Comparison of ENCODE assay signal across 15 mouse cellular contexts in genomic region chr11:101419610-101420009, GRCm38 (mm10). TPM values are rescaled to one million over a fixed set of nuclear protein-coding genes. Genes with fewer than 3 reads are reported as not detected.
DNase-seq lines count a peak whose midpoint lies in the region; ATAC-seq and TF ChIP-seq lines count a peak whose summit lies in the region.
"Had no signal": no experiment of that assay in that cellular context is flagged by ENCODE, and none has a peak within 500 bp of the region (broad histone marks: within the 10 kb centered on the region; RNA-seq: fewer than 3 reads in every experiment).

No protein-coding gene starts in this region.

- dilution Hi-C loops in CH12.LX (cut with MboI; ENCODE audit: extremely low pct_ligation_motif_present, extremely low pct_unique_long_range_greater_than_20kb, low sequenced_read_pairs): no loop called here

- ATAC-seq in hindbrain, embryonic 16.5 days: no peak

- H3K4me3 ChIP-seq in gastrocnemius, adult 2 months: no peak overlapping the region
- H3K4me3 ChIP-seq in CH12.LX (replicated peaks in 1 of 3; ENCODE audit: low read depth in 2 of 3, low read length in 2 of 3, poor library complexity in 1 of 3): no peak overlapping the region
- no peak overlapping the region for H3K4me3 ChIP-seq in cortical plate, adult 2 months (ENCODE audit: insufficient read depth, low read length)
- H3K4me3 ChIP-seq in hindbrain, embryonic 16.5 days (ENCODE audit: low read length): no peak overlapping the region
- H3K4me3 ChIP-seq: neural tube, embryonic 12.5 days had no signal

- peak; percentile 27 for TF ChIP-seq RAD21 in CH12.LX (IDR thresholded peaks at IDR 0.05; ENCODE audit: low read depth, low read length)

- intact Hi-C loops in gastrocnemius, adult 2 months (cut with DNase I): no loop called here
- intact Hi-C loops in left cerebral cortex, postnatal 4 days (cut with DNase I): no loop called here

- H3K36me3 ChIP-seq in CH12.LX (replicated peaks in 1 of 2; ENCODE audit: control insufficient read depth in 1 of 2, insufficient read depth in 1 of 2, low read length in 1 of 2): peaks cover 0 to 4% of the 10 kb centered on the region in 2 experiments
- H3K36me3 ChIP-seq in hindbrain, embryonic 16.5 days (ENCODE audit: control insufficient read depth, insufficient read depth, low read length): no peaks in the 10 kb centered on the region

- no peak overlapping the region for H3K9ac ChIP-seq in CH12.LX (ENCODE audit: insufficient read depth, low read depth)
- no peak overlapping the region for H3K9ac ChIP-seq in hindbrain, embryonic 16.5 days (ENCODE audit: low read depth, low read length)
- H3K9ac ChIP-seq: neural tube, embryonic 12.5 days had no signal

- no peaks in the 10 kb centered on the region for H3K27me3 ChIP-seq in CH12.LX (replicated peaks)
- H3K27me3 ChIP-seq in hindbrain, embryonic 16.5 days (replicated peaks; ENCODE audit: control insufficient read depth, insufficient read depth, low read length): no peaks in the 10 kb centered on the region
- H3K27me3 ChIP-seq: neural tube, embryonic 12.5 days had no signal

- H3K4me1 ChIP-seq in CH12.LX (ENCODE audit: control insufficient read depth in 1 of 2, insufficient read depth in 2 of 2): peaks cover 7 to 39% of the 10 kb centered on the region in 2 experiments
- peaks cover 4% of the 10 kb centered on the region; the same call in 1 of the 2 replicates for H3K4me1 ChIP-seq in cortical plate, adult 2 months (ENCODE audit: control insufficient read depth, insufficient read depth, low read length)
- H3K4me1 ChIP-seq in hindbrain, embryonic 16.5 days (ENCODE audit: control insufficient read depth, insufficient read depth, low read depth, low read length): peaks cover 14% of the 10 kb centered on the region

- H3K9me3 ChIP-seq in CH12.LX (replicated peaks; ENCODE audit: low read length): no peaks in the 10 kb centered on the region
- no peaks in the 10 kb centered on the region for H3K9me3 ChIP-seq in hindbrain, embryonic 16.5 days (ENCODE audit: control insufficient read depth, low read length)
- H3K9me3 ChIP-seq: neural tube, embryonic 12.5 days had no signal

- peaks cover 12% of the 10 kb centered on the region for H3K79me2 ChIP-seq in CH12.LX (replicated peaks; ENCODE audit: control insufficient read depth, extremely low read depth, insufficient read depth, poor library complexity, severe bottlenecking)

- no peak for DNase-seq in gastrocnemius, adult 2 months
- no peak for DNase-seq in gastrocnemius, postnatal 25 days
- DNase-seq in left cerebral cortex, postnatal 4 days: peak; percentile 34
- DNase-seq in left cerebral cortex, adult 18-20 months (ENCODE audit: low spot score in 2 of 2): no peak
- DNase-seq in CH12.LX (ENCODE audit: extremely low read depth) (peak; percentile 59), MN1 (ENCODE audit: low spot score) (no peak)
- DNase-seq: cerebellum, adult 9-10 months; heart, postnatal 4 days; kidney, adult 11 months; layer of hippocampus, postnatal 36 days; thymus, postnatal 36 days had no signal

- TF ChIP-seq CTCF in gastrocnemius, adult 2 months (IDR thresholded peaks at IDR 0.05): peak; percentile 9; the same call in 1 of the 2 replicates
- peak in 1 of 2 experiments; percentile 80; a peak in 2 of 4 replicates for TF ChIP-seq CTCF in CH12.LX (conservative IDR thresholded peaks at IDR 0.05 in 1 of 2, IDR thresholded peaks at IDR 0.05 in 1 of 2; ENCODE audit: low read depth in 2 of 2, low read length in 2 of 2)
- peak; percentile 21 for TF ChIP-seq CTCF in cortical plate, adult 2 months (IDR thresholded peaks at IDR 0.05; ENCODE audit: extremely low read depth, insufficient read depth, low read length)

- in situ Hi-C loops in CH12.LX (cut with MboI; ENCODE audit: low pct_ligation_motif_present, low pct_unique_long_range_greater_than_20kb, low sequenced_read_pairs): no loop called here

- no peak for TF ChIP-seq POLR2A in CH12.LX (IDR thresholded peaks at IDR 0.05; ENCODE audit: low read depth, low read length)
- no peak for TF ChIP-seq POLR2A in cortical plate, adult 2 months (IDR thresholded peaks at IDR 0.05; ENCODE audit: extremely low read depth, insufficient read depth, low read length)

- whole genome bisulfite sequencing in hindbrain, embryonic 16.5 days: 23% methylated on average over 3 of the region's 3 CpGs

- H3K27ac ChIP-seq in gastrocnemius, adult 2 months: no peak overlapping the region
- no peak overlapping the region for H3K27ac ChIP-seq in CH12.LX (ENCODE audit: insufficient read depth, low read depth)
- no peak overlapping the region for H3K27ac ChIP-seq in cortical plate, adult 2 months (ENCODE audit: insufficient read depth, low read length)
- no peak overlapping the region for H3K27ac ChIP-seq in hindbrain, embryonic 16.5 days (ENCODE audit: low read depth, low read length)
- H3K27ac ChIP-seq: neural tube, embryonic 12.5 days had no signal

- no peak overlapping the region for H3K4me2 ChIP-seq in CH12.LX (ENCODE audit: insufficient read depth, low read depth, poor library complexity, severe bottlenecking)
- no peak overlapping the region for H3K4me2 ChIP-seq in hindbrain, embryonic 16.5 days (ENCODE audit: low read length)
- H3K4me2 ChIP-seq: midbrain, embryonic 11.5 days; neural tube, embryonic 12.5 days had no signal

- TF ChIP-seq EP300 in CH12.LX (IDR thresholded peaks at IDR 0.05; ENCODE audit: low read length): no peak

TF ChIP-seq in CH12.LX, 34 proteins besides CTCF, POLR2A, EP300 and RAD21 (continues in another document):
- TF ChIP-seq SMC3 (IDR thresholded peaks at IDR 0.05; ENCODE audit: low read depth, low read length) (peak; percentile 59), CHD2 (IDR thresholded peaks at IDR 0.05; ENCODE audit: low read length) (0 out of 2 replicates have a peak, but pooled peaks have one; percentile 21), ELF1 (IDR thresholded peaks at IDR 0.05; ENCODE audit: low read depth, low read length) (peak; percentile 42; the same call in 1 of the 2 replicates), MYC (IDR thresholded peaks at IDR 0.05; ENCODE audit: low read depth, low read length) (0 out of 2 replicates have a peak, but pooled peaks have one; percentile 31), MEF2A (IDR thresholded peaks at IDR 0.05; ENCODE audit: borderline replicate concordance, low read depth, low read length) (0 out of 2 replicates have a peak, but pooled peaks have one; percentile 35), HCFC1 (IDR thresholded peaks at IDR 0.05; ENCODE audit: low read depth, low read length) (peak; percentile 34; the same call in 1 of the 2 replicates), MAZ (IDR thresholded peaks at IDR 0.05; ENCODE audit: low read depth, low read length) (peak; percentile 55; the same call in 1 of the 2 replicates), IRF4 (IDR thresholded peaks at IDR 0.05; ENCODE audit: low read depth, low read length) (no peak), SIN3A (IDR thresholded peaks at IDR 0.05; ENCODE audit: low read length) (peak; percentile 19; the same call in 1 of the 2 replicates)

RNA-seq across cellular contexts. Expression of gene Aarsd1, which starts 2.2 kb away (rescaled TPM):
- total RNA-seq in gastrocnemius, adult 2 months (2021): 10 to 100 TPM; 17.1 to 24.9 TPM
- 10 to 100 TPM; 16.0 to 17.1 TPM for total RNA-seq in gastrocnemius, postnatal 25 days (2021)
- 10 to 100 TPM; 50.3 to 52.5 TPM for total RNA-seq in left cerebral cortex, postnatal 4 days (2021)
- total RNA-seq in left cerebral cortex, adult 18-20 months (2021): 10 to 100 TPM; 47.6 to 48.8 TPM
- total RNA-seq in CH12.LX (2012; rRNA removed): 133 and 134 TPM in 2 replicates
- 78.2 and 81.5 TPM in 2 replicates for total RNA-seq in CH12.LX (2014; rRNA removed)
- 84.5 and 99.8 TPM in 2 replicates for polyA plus RNA-seq in CH12.LX (2012; ENCODE audit: insufficient read length, low read depth)
- polyA plus RNA-seq in cortical plate, adult 2 months (2012; rRNA removed): 51.3 and 52.7 TPM in 2 replicates
- 93.5 and 98.6 TPM in 2 replicates for polyA plus RNA-seq in hindbrain, embryonic 16.5 days (2015; fragmentation: Nextera tagmentation; extraction: Ambion mirVana)

RNA-seq across cellular contexts. Expression of gene Gm27029, which starts 5.0 kb away (rescaled TPM):
- 1 to 10 TPM; 7.9 to 8.4 TPM for total RNA-seq in gastrocnemius, adult 2 months (2021)
- 1 to 10 TPM; 5.8 to 7.1 TPM for total RNA-seq in gastrocnemius, postnatal 25 days (2021)
- 1 to 10 TPM; 4.5 to 6.5 TPM for total RNA-seq in left cerebral cortex, postnatal 4 days (2021)
- 1 to 10 TPM; 8.2 to 8.6 TPM for total RNA-seq in left cerebral cortex, adult 18-20 months (2021)
- total RNA-seq in CH12.LX (2012; rRNA removed) (8.3 and 8.4 TPM in 2 replicates), CH12.LX (2014; rRNA removed) (1.7 and 2.3 TPM in 2 replicates)
- polyA plus RNA-seq in CH12.LX (2012; ENCODE audit: insufficient read length, low read depth): 6.2 and 8.7 TPM in 2 replicates
- 4.4 and 4.7 TPM in 2 replicates for polyA plus RNA-seq in cortical plate, adult 2 months (2012; rRNA removed)
- polyA plus RNA-seq in hindbrain, embryonic 16.5 days (2015; fragmentation: Nextera tagmentation; extraction: Ambion mirVana): 8.1 and 9.5 TPM in 2 replicates

RNA-seq across cellular contexts. Expression of gene Rundc1, which starts 5.3 kb away (rescaled TPM):
- 1 to 10 TPM; 7.3 to 8.8 TPM for total RNA-seq in gastrocnemius, adult 2 months (2021)
- 1 to 10 TPM; 6.6 to 7.3 TPM for total RNA-seq in gastrocnemius, postnatal 25 days (2021)
- total RNA-seq in left cerebral cortex, postnatal 4 days (2021): 10 to 100 TPM; 22.9 to 23.5 TPM
- 10 to 100 TPM; 40.9 to 46.9 TPM for total RNA-seq in left cerebral cortex, adult 18-20 months (2021)
- total RNA-seq in CH12.LX (2012; rRNA removed) (10.1 and 10.7 TPM in 2 replicates), CH12.LX (2014; rRNA removed) (6.4 and 6.8 TPM in 2 replicates)
- 12.7 and 13.5 TPM in 2 replicates for polyA plus RNA-seq in CH12.LX (2012; ENCODE audit: insufficient read length, low read depth)
- polyA plus RNA-seq in cortical plate, adult 2 months (2012; rRNA removed): 35.2 and 38.8 TPM in 2 replicates
- 30.7 and 33.6 TPM in 2 replicates for polyA plus RNA-seq in hindbrain, embryonic 16.5 days (2015; fragmentation: Nextera tagmentation; extraction: Ambion mirVana)

RNA-seq across cellular contexts. Expression of gene Ptges3l, which starts 5.5 kb away (rescaled TPM):
- total RNA-seq in gastrocnemius, adult 2 months (2021): 10 to 100 TPM; 82.0 to 90.7 TPM
- 100 to 1,000 TPM; 106 to 110 TPM for total RNA-seq in gastrocnemius, postnatal 25 days (2021)
- total RNA-seq in left cerebral cortex, postnatal 4 days (2021): 1 to 10 TPM; 1.2 to 2.4 TPM
- 1 to 10 TPM; 4.1 to 4.5 TPM for total RNA-seq in left cerebral cortex, adult 18-20 months (2021)
- total RNA-seq in CH12.LX (2012; rRNA removed) (2.3 and 2.4 TPM in 2 replicates), CH12.LX (2014; rRNA removed) (1.9 and 2.3 TPM in 2 replicates)
- 2.2 and 3.0 TPM in 2 replicates for polyA plus RNA-seq in CH12.LX (2012; ENCODE audit: insufficient read length, low read depth)
- polyA plus RNA-seq in cortical plate, adult 2 months (2012; rRNA removed): 7.5 and 7.7 TPM in 2 replicates
- 3.1 and 3.9 TPM in 2 replicates for polyA plus RNA-seq in hindbrain, embryonic 16.5 days (2015; fragmentation: Nextera tagmentation; extraction: Ambion mirVana)

RNA-seq across cellular contexts. Expression of gene Rpl27, which starts 22.5 kb away (rescaled TPM):
- 10 to 100 TPM; 31.9 to 49.4 TPM for total RNA-seq in gastrocnemius, adult 2 months (2021)
- total RNA-seq in gastrocnemius, postnatal 25 days (2021): 10 to 100 TPM; 40.6 to 42.5 TPM
- total RNA-seq in left cerebral cortex, postnatal 4 days (2021): 10 to 100 TPM; 68.9 to 71.3 TPM
- total RNA-seq in left cerebral cortex, adult 18-20 months (2021): 10 to 100 TPM; 51.0 to 52.1 TPM
- total RNA-seq in CH12.LX (2012; rRNA removed) (3,039 and 3,055 TPM in 2 replicates), CH12.LX (2014; rRNA removed) (5,415 and 5,728 TPM in 2 replicates)
- polyA plus RNA-seq in CH12.LX (2012; ENCODE audit: insufficient read length, low read depth): 881 and 909 TPM in 2 replicates
- 397 and 424 TPM in 2 replicates for polyA plus RNA-seq in cortical plate, adult 2 months (2012; rRNA removed)
- 204 and 207 TPM in 2 replicates for polyA plus RNA-seq in hindbrain, embryonic 16.5 days (2015; fragmentation: Nextera tagmentation; extraction: Ambion mirVana)

Comparison
In these comparisons a context has a peak if more than half of its experiments do, and no peak if none do; other contexts are left out.
1. DNase-seq: peak in left cerebral cortex, postnatal 4 days (single experiment) and CH12.LX (single experiment); none in gastrocnemius, adult 2 months (single experiment), gastrocnemius, postnatal 25 days (single experiment), left cerebral cortex, adult 18-20 months (0 of 2) and MN1 (single experiment).